In the genomic region with DNA sequence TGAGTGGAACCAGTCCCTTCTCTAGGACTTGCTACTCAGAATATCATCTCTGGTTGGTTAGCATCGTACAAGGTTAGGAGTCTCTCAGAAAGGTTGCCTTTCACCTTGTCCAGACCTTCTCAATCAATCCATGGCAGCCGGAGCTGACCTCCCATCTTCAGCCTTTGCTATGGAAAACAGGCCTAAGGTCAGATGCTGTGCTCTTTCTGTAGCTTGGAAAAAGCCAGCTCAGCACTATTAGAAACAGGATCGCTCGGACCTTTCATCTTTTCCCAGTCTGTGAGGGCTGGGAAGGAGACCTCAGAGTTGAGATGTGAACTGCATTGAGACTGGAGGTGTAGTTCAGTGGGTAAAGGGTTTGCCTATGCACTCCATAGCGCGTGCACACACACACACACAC, we compare ENCODE assay signal across 39 mouse cellular contexts. TPM values are rescaled to one million over a fixed set of nuclear protein-coding genes. Genes with fewer than 3 reads are reported as not detected.
"Had no signal": no experiment of that assay in that cellular context is flagged by ENCODE, and none has a peak within 500 bp of the region (broad histone marks: within the 10 kb centered on the region; RNA-seq: fewer than 3 reads in every experiment).

No protein-coding gene starts in this region.

- H3K36me3 ChIP-seq: limb, embryonic 10.5 days; limb, embryonic 12.5 days; limb, embryonic 13.5 days; limb, embryonic 15.5 days; liver, embryonic 12.5 days; liver, embryonic 13.5 days; liver, embryonic 15.5 days; lung, embryonic 15.5 days; midbrain, embryonic 12.5 days; midbrain, embryonic 13.5 days; midbrain, embryonic 15.5 days; neural tube, embryonic 12.5 days had no signal

- H3K9me3 ChIP-seq: limb, embryonic 10.5 days; limb, embryonic 12.5 days; limb, embryonic 13.5 days; limb, embryonic 15.5 days; liver, embryonic 12.5 days; liver, embryonic 13.5 days; liver, embryonic 15.5 days; lung, embryonic 15.5 days; midbrain, embryonic 12.5 days; midbrain, embryonic 13.5 days; midbrain, embryonic 15.5 days; neural tube, embryonic 12.5 days had no signal

- H3K4me3 ChIP-seq: left cerebral cortex, adult 2 months; limb, embryonic 10.5 days; limb, embryonic 12.5 days; limb, embryonic 13.5 days; limb, embryonic 15.5 days; liver, embryonic 12.5 days; liver, embryonic 13.5 days; liver, embryonic 15.5 days; lung, embryonic 15.5 days; midbrain, embryonic 12.5 days; midbrain, embryonic 13.5 days; midbrain, embryonic 15.5 days; myocyte; neural tube, embryonic 12.5 days had no signal

- ATAC-seq: liver, embryonic 12.5 days; liver, postnatal 0 days; lung, postnatal 0 days; midbrain, embryonic 13.5 days; midbrain, embryonic 15.5 days; midbrain, embryonic 16.5 days had no signal

- H3K27me3 ChIP-seq: limb, embryonic 12.5 days; limb, embryonic 13.5 days; limb, embryonic 15.5 days; liver, embryonic 12.5 days; liver, embryonic 13.5 days; liver, embryonic 15.5 days; lung, embryonic 15.5 days; midbrain, embryonic 12.5 days; midbrain, embryonic 13.5 days; midbrain, embryonic 15.5 days; neural tube, embryonic 12.5 days had no signal

- H3K9ac ChIP-seq: limb, embryonic 12.5 days; limb, embryonic 13.5 days; limb, embryonic 15.5 days; liver, embryonic 12.5 days; liver, embryonic 13.5 days; liver, embryonic 14.5 days; liver, embryonic 15.5 days; liver, postnatal 0 days; lung, embryonic 14.5 days; lung, embryonic 15.5 days; midbrain, embryonic 12.5 days; midbrain, embryonic 13.5 days; midbrain, embryonic 15.5 days; neural tube, embryonic 12.5 days had no signal

- H3K4me1 ChIP-seq: limb, embryonic 10.5 days; limb, embryonic 12.5 days; liver, embryonic 12.5 days; liver, embryonic 13.5 days; liver, embryonic 15.5 days; midbrain, embryonic 12.5 days; midbrain, embryonic 13.5 days; midbrain, embryonic 15.5 days; neural tube, embryonic 12.5 days had no signal

- H3K4me2 ChIP-seq: limb, embryonic 12.5 days; limb, embryonic 13.5 days; limb, embryonic 15.5 days; liver, embryonic 11.5 days; liver, embryonic 12.5 days; liver, embryonic 13.5 days; liver, embryonic 15.5 days; lung, embryonic 14.5 days; lung, embryonic 15.5 days; midbrain, embryonic 12.5 days; midbrain, embryonic 13.5 days; midbrain, embryonic 15.5 days; neural tube, embryonic 12.5 days had no signal

- H3K27ac ChIP-seq: left cerebral cortex, adult 2 months; limb, embryonic 10.5 days; limb, embryonic 12.5 days; limb, embryonic 13.5 days; limb, embryonic 15.5 days; liver, embryonic 12.5 days; liver, embryonic 13.5 days; liver, embryonic 14.5 days; liver, embryonic 15.5 days; lung, embryonic 15.5 days; macrophage; midbrain, embryonic 12.5 days; midbrain, embryonic 13.5 days; midbrain, embryonic 15.5 days; neural tube, embryonic 12.5 days had no signal

- DNase-seq: left cerebral cortex, postnatal 4 days; liver; liver, embryonic 13.5 days; liver, postnatal 0 days; lung, adult 18-20 months; lung, adult 2 months; lung, embryonic 14.5 days; lung, postnatal 10 days; lung, postnatal 14 days; lung, postnatal 36 days; lung, postnatal 4 days; midbrain, embryonic 14.5 days had no signal

RNA-seq across cellular contexts. Expression of a gene that starts 10.6 kb away (rescaled TPM):
- total RNA-seq: left cerebral cortex, postnatal 25 days; liver, adult 2 months; megakaryocyte progenitor cell, adult 5-6 weeks; megakaryocyte-erythroid progenitor cell, adult 5-6 weeks; monocyte, adult 5-6 weeks had no signal
- polyA plus RNA-seq: limb, embryonic 10.5 days; limb, embryonic 11.5 days; limb, embryonic 12.5 days; limb, embryonic 13.5 days; limb, embryonic 14.5 days; limb, embryonic 15.5 days; liver, adult 2 months; liver, embryonic 11.5 days; liver, embryonic 12.5 days; liver, embryonic 13.5 days; liver, embryonic 14.5 days; liver, embryonic 15.5 days; liver, embryonic 16.5 days; lung, embryonic 14.5 days; macrophage; midbrain, embryonic 12.5 days; midbrain, embryonic 13.5 days; midbrain, embryonic 14.5 days; myocyte; neural tube, embryonic 11.5 days; neural tube, embryonic 12.5 days had no signal
